Mouse (Mus musculus) cerebral cortex, adult 2 months (tissue): ENCODE results near the gene Tmem185a.

Experiments used
- WGBS: fragments of 180-500 bp; shearing (Covaris S2); methylation state at CpG from one replicate; pipeline ENCODE4 v1.1.7; 2018; 5-methylcytosine and 5-hydroxymethylcytosine counted together

Tmem185a gene

GRCm38 (mm10) chrX:70476792-70477776 lies at the start of gene Tmem185a:
Tmem185a (minus strand) TSS chrX:70477180.
- 2% methylated on average over 36 of the region's 42 CpGs for WGBS

GRCm38 (mm10) chrX:70514413-70514812 lies 37.4 kb upstream of the Tmem185a start:
- WGBS = 34% methylated on average over 3 of the region's 3 CpGs

- no CpG with 5 or more reads among the region's 1 CpGs for WGBS
Observed at GRCm38 (mm10) chrX:70487328-70487727, 10.3 kb upstream of the Tmem185a start.

DNA sequence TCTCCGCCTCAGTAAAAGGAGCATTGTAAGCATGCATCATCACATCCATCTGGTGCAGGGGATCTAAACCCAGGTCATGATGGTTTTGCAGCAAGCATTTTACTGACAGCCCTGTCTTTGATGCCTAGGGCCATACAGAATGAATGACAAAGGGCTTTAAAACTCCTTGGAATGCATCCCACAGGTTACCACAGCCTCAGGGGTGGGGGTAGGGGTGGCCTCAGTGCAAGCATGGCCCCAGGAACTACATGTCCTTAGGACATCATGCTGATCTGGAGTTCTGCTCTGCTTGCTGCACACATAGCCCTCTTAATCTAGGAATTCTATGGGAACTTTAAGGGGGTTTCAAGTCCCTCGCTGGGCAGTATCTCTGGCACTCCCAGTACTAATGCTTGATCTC lies 5.2 kb upstream of the Tmem185a start:
- WGBS = 72% methylated on average over 2 of the region's 2 CpGs

DNA sequence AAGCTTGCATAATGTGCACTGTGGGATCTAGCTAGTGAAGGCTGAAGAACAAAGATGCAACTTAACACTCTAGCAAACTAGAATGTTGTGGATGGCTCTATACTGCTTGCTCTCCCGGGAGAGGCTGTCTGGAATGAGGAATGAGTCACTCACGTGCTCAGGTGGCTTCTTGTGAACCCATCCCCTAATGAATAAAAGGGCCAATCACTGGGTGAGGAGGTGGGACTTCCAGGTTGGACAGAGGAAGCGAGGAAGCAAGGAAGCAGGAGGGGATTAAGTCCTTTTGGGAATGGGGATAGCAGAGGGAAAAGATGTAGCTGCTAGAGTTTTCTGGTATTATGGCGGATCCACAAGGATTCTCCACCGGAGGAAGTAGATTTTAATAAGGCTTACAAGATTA lies 1.7 kb upstream of the Tmem185a start:
- WGBS = 65% methylated on average over 5 of the region's 5 CpGs

GRCm38 (mm10) chrX:70475215-70475765 lies 1.7 kb downstream of the Tmem185a start:
- WGBS = 66% methylated on average over 3 of the region's 3 CpGs

DNA sequence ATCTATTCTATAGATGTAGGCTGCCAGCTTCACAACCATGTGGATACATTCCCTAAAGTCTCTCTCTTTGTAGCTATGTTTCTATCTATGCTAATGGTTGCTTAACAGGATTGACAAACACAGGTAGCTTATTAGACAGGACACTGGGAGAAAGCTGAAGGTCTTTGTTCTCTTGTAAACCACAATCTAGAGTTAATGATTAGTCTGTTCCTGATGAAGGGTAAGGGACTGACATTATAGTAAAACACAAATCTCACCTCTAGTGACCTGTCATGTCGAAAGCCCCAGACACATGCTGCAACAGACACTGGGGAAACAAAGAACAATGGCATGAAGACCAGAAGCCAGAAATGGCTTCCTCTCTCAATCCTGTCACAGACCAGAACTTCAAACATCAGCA lies 10.1 kb downstream of the Tmem185a start:
- WGBS = 65% methylated on average over 1 of the region's 1 CpGs

- WGBS = 97% methylated on average over 2 of the region's 2 CpGs
Observed at GRCm38 (mm10) chrX:70465489-70465888, 11.5 kb downstream of the Tmem185a start.

DNA sequence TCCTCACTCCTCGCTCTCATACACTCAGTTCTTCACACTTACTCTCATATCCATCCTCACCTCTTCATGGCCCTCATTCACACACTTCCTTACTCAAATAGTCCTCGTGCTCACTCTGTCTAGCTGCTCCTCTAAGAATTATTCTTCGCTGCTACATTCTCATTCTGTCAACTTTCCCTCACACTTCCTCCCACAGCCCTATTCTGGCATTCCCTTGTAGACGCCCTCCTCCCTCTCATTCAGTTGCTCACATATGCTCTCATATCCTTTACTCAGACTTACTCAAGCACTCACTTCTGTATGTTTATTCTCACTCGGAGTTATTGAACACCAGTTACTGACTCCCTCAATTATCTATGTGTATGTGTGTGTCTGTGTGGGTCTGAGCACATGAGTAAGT lies 13.4 kb downstream of the Tmem185a start:
- WGBS = 50% methylated on average over 5 of the region's 5 CpGs

GRCm38 (mm10) chrX:70452359-70452758 lies 24.6 kb downstream of the Tmem185a start:
- no CpG with 5 or more reads among the region's 1 CpGs for WGBS

- WGBS = 63% methylated on average over 3 of the region's 3 CpGs
Observed at GRCm38 (mm10) chrX:70425473-70425872, 51.5 kb downstream of the Tmem185a start.
